Mouse (Mus musculus): ENCODE measurements at regions not wholly inside any gene's neighbourhood (a gene's known extent, or its start where the extent isn't known, plus 50 kb on each side); places are given as distances from the start of the nearest gene placed in this dataset.

- Histone ChIP-seq H3K27me3 (ENCODE audit: control insufficient read depth, insufficient read depth, insufficient read length) (no peaks in the 10 kb centered on the region), H3K4me2 (ENCODE audit: low read depth) (no peak overlapping the region), H3K79me2 (ENCODE audit: control insufficient read depth, insufficient read depth) (no peaks in the 10 kb centered on the region), H3ac (ENCODE audit: control insufficient read depth, insufficient read length) (no peak overlapping the region), H3K4me3 (no peak overlapping the region), H3K36me3 (ENCODE audit: control insufficient read depth, insufficient read depth) (no peaks in the 10 kb centered on the region)
- TF ChIP-seq TCF12 (IDR thresholded peaks at IDR 0.05; ENCODE audit: insufficient read depth, poor library complexity, severe bottlenecking) (no peak), E2F4 (IDR thresholded peaks at IDR 0.05; ENCODE audit: insufficient read depth) (no peak), POLR2A (IDR thresholded peaks at IDR 0.05; ENCODE audit: insufficient read length, low read depth) (no peak), SRF (IDR thresholded peaks at IDR 0.05; ENCODE audit: control insufficient read depth, insufficient read length, low read depth) (no peak), CEBPB (IDR thresholded peaks at IDR 0.05; ENCODE audit: insufficient read depth, poor library complexity, severe bottlenecking) (no peak), MAX (IDR thresholded peaks at IDR 0.05; ENCODE audit: low read depth) (no peak), TCF3 (IDR thresholded peaks at IDR 0.05; ENCODE audit: insufficient read length, low read depth) (no peak), POLR2AphosphoS2 (IDR thresholded peaks at IDR 0.05; ENCODE audit: insufficient read length, low read depth) (no peak), REST (IDR thresholded peaks at IDR 0.05; ENCODE audit: insufficient read depth, insufficient read length) (no peak), MYOG (IDR thresholded peaks at IDR 0.05; ENCODE audit: control insufficient read depth in 1 of 3, insufficient read depth in 1 of 3, insufficient read length in 2 of 3, low read depth in 2 of 3) (no peak), MYOD1 (IDR thresholded peaks at IDR 0.05; ENCODE audit: control insufficient read depth in 1 of 3, insufficient read length in 2 of 3, low read depth in 2 of 3) (no peak)
Measured at GRCm38 (mm10) chr2:17214881-17215280, 516.4 kb downstream of the Nebl start.

- Histone ChIP-seq H3K4me3 (no peak overlapping the region), H3K4me2 (ENCODE audit: low read depth) (no peak overlapping the region), H3K36me3 (ENCODE audit: control insufficient read depth, insufficient read depth) (no peaks in the 10 kb centered on the region), H3K79me2 (ENCODE audit: control insufficient read depth, insufficient read depth) (no peaks in the 10 kb centered on the region), H3K27me3 (ENCODE audit: control insufficient read depth, insufficient read depth, insufficient read length) (no peaks in the 10 kb centered on the region), H3ac (ENCODE audit: control insufficient read depth, insufficient read length) (no peak overlapping the region)
- TF ChIP-seq REST (IDR thresholded peaks at IDR 0.05; ENCODE audit: insufficient read depth, insufficient read length) (no peak), MYOD1 (IDR thresholded peaks at IDR 0.05; ENCODE audit: control insufficient read depth in 1 of 3, insufficient read length in 2 of 3, low read depth in 2 of 3) (no peak), E2F4 (IDR thresholded peaks at IDR 0.05; ENCODE audit: insufficient read depth) (no peak), MYOG (IDR thresholded peaks at IDR 0.05; ENCODE audit: control insufficient read depth in 1 of 3, insufficient read depth in 1 of 3, insufficient read length in 2 of 3, low read depth in 2 of 3) (no peak)
Measured at GRCm38 (mm10) chr2:17212566-17212965, 518.7 kb downstream of the Nebl start.

DNA sequence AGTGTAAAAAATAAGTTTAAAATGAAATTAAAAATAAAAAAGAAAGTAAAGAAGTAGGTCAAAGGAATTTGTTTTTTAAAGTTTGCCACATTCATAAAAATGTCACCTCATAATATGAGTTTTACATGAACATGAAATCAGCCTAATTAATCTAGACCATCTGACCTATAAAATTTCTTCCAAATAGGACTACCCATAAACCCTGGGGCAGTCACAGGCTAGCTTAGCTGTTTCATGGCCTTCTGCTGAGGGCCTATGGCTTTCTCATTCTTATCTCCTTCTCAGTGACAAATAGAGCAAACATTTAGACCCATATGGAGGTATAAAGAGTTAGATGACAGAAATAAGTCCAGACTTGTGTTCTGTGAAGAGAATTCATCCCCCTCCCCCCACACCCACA, 520.2 kb downstream of the Nebl start:
- no peak for TF ChIP-seq TCF3 (IDR thresholded peaks at IDR 0.05; ENCODE audit: insufficient read length, low read depth)
- no peak for TF ChIP-seq MAX (IDR thresholded peaks at IDR 0.05; ENCODE audit: low read depth)
- TF ChIP-seq POLR2AphosphoS2 (IDR thresholded peaks at IDR 0.05; ENCODE audit: insufficient read length, low read depth), result no peak
- TF ChIP-seq REST (IDR thresholded peaks at IDR 0.05; ENCODE audit: insufficient read depth, insufficient read length), result no peak
- TF ChIP-seq E2F4 (IDR thresholded peaks at IDR 0.05; ENCODE audit: insufficient read depth), result no peak
- TF ChIP-seq CEBPB (IDR thresholded peaks at IDR 0.05; ENCODE audit: insufficient read depth, poor library complexity, severe bottlenecking), result no peak
- no peak for TF ChIP-seq SRF (IDR thresholded peaks at IDR 0.05; ENCODE audit: control insufficient read depth, insufficient read length, low read depth)
- no peak for TF ChIP-seq USF1 (IDR thresholded peaks at IDR 0.05; ENCODE audit: low read depth)
- no peak for TF ChIP-seq MYOG (IDR thresholded peaks at IDR 0.05; ENCODE audit: control insufficient read depth in 1 of 3, insufficient read depth in 1 of 3, insufficient read length in 2 of 3, low read depth in 2 of 3)
- Histone ChIP-seq H3K4me3 (no peak overlapping the region), H3K4me2 (ENCODE audit: low read depth) (no peak overlapping the region), H3K36me3 (ENCODE audit: control insufficient read depth, insufficient read depth) (no peaks in the 10 kb centered on the region), H3ac (ENCODE audit: control insufficient read depth, insufficient read length) (no peak overlapping the region), H3K27me3 (ENCODE audit: control insufficient read depth, insufficient read depth, insufficient read length) (no peaks in the 10 kb centered on the region), H3K79me2 (ENCODE audit: control insufficient read depth, insufficient read depth) (no peaks in the 10 kb centered on the region)

GRCm38 (mm10) chr2:17193611-17194010, 537.7 kb downstream of the Nebl start:
- Histone ChIP-seq H3K4me2 (ENCODE audit: low read depth) (peak overlapping the region; percentile 22), H3K27me3 (ENCODE audit: control insufficient read depth, insufficient read depth, insufficient read length) (no peaks in the 10 kb centered on the region), H3K79me2 (ENCODE audit: control insufficient read depth, insufficient read depth) (no peaks in the 10 kb centered on the region), H3ac (ENCODE audit: control insufficient read depth, insufficient read length) (no peak overlapping the region), H3K4me3 (no peak overlapping the region), H3K36me3 (ENCODE audit: control insufficient read depth, insufficient read depth) (no peaks in the 10 kb centered on the region)
- no peak for TF ChIP-seq CEBPB (IDR thresholded peaks at IDR 0.05; ENCODE audit: insufficient read depth, poor library complexity, severe bottlenecking)
- TF ChIP-seq MYOG (IDR thresholded peaks at IDR 0.05; ENCODE audit: control insufficient read depth in 1 of 3, insufficient read depth in 1 of 3, insufficient read length in 2 of 3, low read depth in 2 of 3), result peak in 1 of 3 experiments; percentile 23
- TF ChIP-seq POLR2AphosphoS2 (IDR thresholded peaks at IDR 0.05; ENCODE audit: insufficient read length, low read depth), result no peak
- no peak for TF ChIP-seq MYOD1 (IDR thresholded peaks at IDR 0.05; ENCODE audit: control insufficient read depth in 1 of 3, insufficient read length in 2 of 3, low read depth in 2 of 3)
- no peak for TF ChIP-seq REST (IDR thresholded peaks at IDR 0.05; ENCODE audit: insufficient read depth, insufficient read length)
- TF ChIP-seq POLR2A (IDR thresholded peaks at IDR 0.05; ENCODE audit: insufficient read length, low read depth), result no peak
- no peak for TF ChIP-seq USF1 (IDR thresholded peaks at IDR 0.05; ENCODE audit: low read depth)

DNA sequence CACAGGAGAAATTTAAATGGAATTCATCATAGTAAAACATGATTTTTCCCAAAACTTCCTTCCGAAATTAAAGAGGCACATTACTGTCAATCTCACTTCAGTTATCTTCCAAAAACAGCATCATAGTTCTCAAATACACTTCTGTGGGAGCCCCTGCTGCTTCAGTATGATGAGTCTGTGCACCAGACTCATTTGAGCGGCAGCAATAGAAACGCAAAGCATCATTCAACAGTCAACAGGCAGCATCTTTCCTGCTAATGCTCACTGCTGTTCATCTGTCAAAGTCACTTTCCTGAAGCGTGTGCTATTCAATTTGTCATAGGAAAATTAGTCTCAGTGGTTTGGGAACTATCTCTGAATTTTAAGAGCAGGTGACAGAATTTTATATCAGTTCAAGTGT, 542.1 kb downstream of the Nebl start:
- H3K27me3 ChIP-seq (ENCODE audit: control insufficient read depth, insufficient read depth, insufficient read length), result no peaks in the 10 kb centered on the region
- H3K4me2 ChIP-seq (ENCODE audit: low read depth), result no peak overlapping the region
- H3K79me2 ChIP-seq (ENCODE audit: control insufficient read depth, insufficient read depth), result no peaks in the 10 kb centered on the region
- TF ChIP-seq MAX (IDR thresholded peaks at IDR 0.05; ENCODE audit: low read depth) (no peak), POLR2A (IDR thresholded peaks at IDR 0.05; ENCODE audit: insufficient read length, low read depth) (no peak), SRF (IDR thresholded peaks at IDR 0.05; ENCODE audit: control insufficient read depth, insufficient read length, low read depth) (no peak), POLR2AphosphoS2 (IDR thresholded peaks at IDR 0.05; ENCODE audit: insufficient read length, low read depth) (no peak), TCF12 (IDR thresholded peaks at IDR 0.05; ENCODE audit: insufficient read depth, poor library complexity, severe bottlenecking) (no peak), MYOD1 (IDR thresholded peaks at IDR 0.05; ENCODE audit: control insufficient read depth in 1 of 3, insufficient read length in 2 of 3, low read depth in 2 of 3) (no peak), CEBPB (IDR thresholded peaks at IDR 0.05; ENCODE audit: insufficient read depth, poor library complexity, severe bottlenecking) (no peak), REST (IDR thresholded peaks at IDR 0.05; ENCODE audit: insufficient read depth, insufficient read length) (no peak), USF1 (IDR thresholded peaks at IDR 0.05; ENCODE audit: low read depth) (no peak), TCF3 (IDR thresholded peaks at IDR 0.05; ENCODE audit: insufficient read length, low read depth) (no peak), MYOG (IDR thresholded peaks at IDR 0.05; ENCODE audit: control insufficient read depth in 1 of 3, insufficient read depth in 1 of 3, insufficient read length in 2 of 3, low read depth in 2 of 3) (no peak), E2F4 (IDR thresholded peaks at IDR 0.05; ENCODE audit: insufficient read depth) (no peak)
- H3ac ChIP-seq (ENCODE audit: control insufficient read depth, insufficient read length), result no peak overlapping the region
- no peak overlapping the region for H3K4me3 ChIP-seq
- H3K36me3 ChIP-seq (ENCODE audit: control insufficient read depth, insufficient read depth), result no peaks in the 10 kb centered on the region

Measured in myocyte (in vitro differentiated cells).